Mouse (Mus musculus): Measurements from ENCODE around the gene Rhbdd3.
"Not testable (repeated sequence)": the region's sequence is repeated elsewhere in the genome, so short reads cannot be mapped to it uniquely, and the experiment has no call there.

Rhbdd3 gene

DNA sequence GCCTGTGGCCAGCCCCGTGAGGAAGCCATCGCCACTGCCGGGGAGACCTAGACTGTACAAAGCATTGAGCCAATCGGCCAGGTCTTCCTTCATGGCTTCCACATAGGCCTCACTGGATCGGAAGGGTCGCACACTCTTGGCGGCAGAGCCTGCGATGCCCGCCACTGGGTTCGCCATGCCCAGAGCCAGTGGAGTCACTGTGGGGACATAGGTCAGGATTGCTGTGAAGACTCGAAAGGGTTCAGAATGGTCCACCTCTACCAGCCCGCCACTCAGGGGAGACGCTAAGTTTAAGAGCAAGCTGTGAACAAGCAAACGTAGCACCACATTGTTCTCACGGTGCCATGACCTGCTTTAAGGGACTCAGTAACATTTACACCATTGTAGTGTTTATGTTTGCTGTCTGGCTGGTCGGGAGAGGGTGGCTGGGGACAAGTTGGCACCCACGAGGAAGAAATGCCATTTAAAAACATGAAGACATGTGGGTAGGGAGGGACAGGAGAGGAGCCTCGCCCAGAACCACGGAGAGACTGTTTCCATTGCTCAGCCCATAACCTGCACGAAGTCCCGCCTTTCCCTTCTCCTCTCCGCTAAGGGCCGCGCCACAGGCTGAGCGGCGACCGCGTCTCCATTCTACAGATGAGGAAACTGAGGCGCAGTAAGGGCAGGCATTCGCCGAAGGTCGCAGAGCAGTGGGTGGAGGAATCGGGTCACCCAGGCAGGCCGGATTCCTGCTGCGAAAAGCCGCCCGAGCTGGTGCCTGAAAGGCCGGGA is 34.3 kb upstream of the Rhbdd3 start:
- intact Hi-C loops (cut with DNase I), result loop anchor here (2.0 kb wide), 1 partner anchor 50 kb away; no protein-coding TSS in a partner anchor

GRCm38 (mm10) chr11:5065056-5065821 is 33.5 kb upstream of the Rhbdd3 start, which contains the start of gene Gas2l1:
Gene Gas2l1, minus strand, starts transcription at chr11:5065327.
- intact Hi-C loops (cut with DNase I), result loop anchor here (2.0 kb wide), 1 partner anchor 50 kb away; no protein-coding TSS in a partner anchor

- intact Hi-C loops (cut with DNase I), result no loop called here
Observed at GRCm38 (mm10) chr11:5067063-5067462, 31.7 kb upstream of the Rhbdd3 start.

- intact Hi-C loops (cut with DNase I), result no loop called here
Observed at GRCm38 (mm10) chr11:5068126-5068971, 30.4 kb upstream of the Rhbdd3 start.

DNA sequence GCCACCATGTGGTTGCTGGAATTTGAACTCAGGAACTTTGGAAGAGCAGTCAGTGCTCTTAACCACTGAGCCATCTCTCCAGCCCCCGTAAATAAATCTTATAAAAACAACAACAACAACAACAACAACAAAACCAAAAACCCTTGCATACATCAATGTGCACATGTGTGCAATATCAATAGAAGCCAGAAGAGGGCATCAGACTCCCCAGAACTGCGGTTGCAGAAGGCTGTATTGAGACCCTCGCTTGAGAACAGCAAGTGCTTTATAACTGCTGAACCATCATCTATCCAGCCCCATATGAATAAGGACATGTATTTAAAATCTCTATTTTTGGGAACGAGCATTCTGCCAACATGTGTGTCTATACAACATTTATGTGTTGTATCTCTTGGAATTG is 23.8 kb upstream of the Rhbdd3 start:
- intact Hi-C loops (cut with DNase I), result no loop called here

DNA sequence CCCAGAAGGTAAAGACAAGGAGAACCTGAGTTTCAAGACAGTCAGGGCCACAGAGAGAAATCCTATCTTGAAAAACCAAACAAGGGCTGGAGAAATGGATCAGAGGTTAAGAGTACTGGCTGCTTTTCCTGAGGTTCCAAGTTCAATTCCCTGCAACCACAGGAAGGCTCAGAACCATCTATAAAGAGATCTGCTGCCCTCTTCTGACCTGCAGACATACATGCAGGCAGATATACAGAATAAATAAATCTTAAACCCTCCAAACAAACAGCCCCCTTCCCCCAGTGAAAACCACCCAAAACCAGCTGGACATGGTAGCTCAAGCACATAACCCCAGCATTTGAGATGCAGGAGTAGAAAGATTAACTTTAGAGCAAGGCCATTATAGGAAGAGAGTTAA is 23.0 kb upstream of the Rhbdd3 start:
- intact Hi-C loops (cut with DNase I), result no loop called here

DNA sequence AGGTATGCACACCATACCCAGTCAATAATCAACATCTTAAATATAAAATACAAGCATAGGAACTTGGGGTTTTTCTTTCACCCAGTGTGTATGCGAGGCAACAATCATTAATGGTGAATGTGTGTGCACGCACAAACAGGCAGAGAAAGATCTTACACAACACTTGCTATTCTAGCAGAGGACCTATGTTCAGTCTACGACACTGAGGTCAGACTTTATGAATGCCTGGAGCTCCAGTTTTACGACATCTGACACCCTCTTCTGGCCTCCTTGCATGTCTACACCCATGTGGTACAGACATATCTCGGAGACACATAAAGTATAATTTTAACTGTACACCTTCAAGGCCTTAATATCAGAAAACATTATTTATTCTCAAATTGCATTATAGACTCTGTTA is 21.9 kb upstream of the Rhbdd3 start:
- intact Hi-C loops (cut with DNase I), result not testable (repeated sequence)

- intact Hi-C loops (cut with DNase I), result no loop called here
Observed at GRCm38 (mm10) chr11:5089147-5089546, 9.6 kb upstream of the Rhbdd3 start.

DNA sequence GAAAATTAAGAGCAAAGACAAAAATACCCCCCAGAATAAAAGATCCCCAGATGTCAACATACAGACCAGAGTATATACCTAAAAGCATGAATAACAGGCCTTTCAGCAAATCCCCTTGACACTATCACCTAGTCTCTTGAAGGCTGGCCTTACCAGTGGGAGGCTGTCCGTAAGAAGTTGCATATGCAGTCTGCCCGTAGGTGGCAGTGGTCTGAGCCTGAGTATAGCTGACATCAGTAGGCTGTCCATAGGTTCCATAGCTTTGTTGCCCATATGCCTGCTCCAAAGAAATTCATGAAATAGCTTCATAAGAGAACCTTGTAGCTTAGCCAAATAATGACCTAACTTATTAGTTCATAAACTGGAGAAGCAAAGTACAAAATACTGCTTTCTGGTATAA is 7.0 kb upstream of the Rhbdd3 start:
- intact Hi-C loops (cut with DNase I), result no loop called here

- intact Hi-C loops (cut with DNase I), result no loop called here
Observed at GRCm38 (mm10) chr11:5095877-5096276, 2.8 kb upstream of the Rhbdd3 start.

DNA sequence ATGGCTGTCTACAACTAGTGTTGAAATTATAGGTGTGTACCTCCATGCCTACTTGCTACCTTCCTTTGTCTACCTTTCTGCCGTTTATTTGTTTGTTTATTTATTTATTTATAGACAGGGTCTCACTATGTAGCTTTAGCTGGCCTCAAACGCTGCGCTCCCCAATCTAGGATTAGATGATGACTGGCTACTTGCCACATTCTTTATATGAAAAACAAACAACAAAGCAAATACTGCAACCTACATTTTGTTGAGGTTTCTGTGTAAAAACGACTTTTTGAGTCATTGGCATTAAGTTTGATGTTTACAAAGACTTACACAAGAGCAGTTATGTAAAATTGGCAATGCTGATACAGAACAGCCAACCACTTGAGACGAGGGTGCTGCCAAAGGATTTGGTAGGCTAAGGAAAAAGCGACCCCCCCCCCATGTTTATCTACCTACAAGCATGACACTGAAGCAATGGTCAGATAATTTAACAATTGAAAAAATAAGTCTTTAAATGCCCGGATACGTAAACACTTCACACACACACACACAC is 2.2 kb upstream of the Rhbdd3 start:
- intact Hi-C loops (cut with DNase I), result no loop called here

- intact Hi-C loops (cut with DNase I), result no loop called here
Observed at GRCm38 (mm10) chr11:5098035-5098735, 541 bp upstream of the Rhbdd3 start.

DNA sequence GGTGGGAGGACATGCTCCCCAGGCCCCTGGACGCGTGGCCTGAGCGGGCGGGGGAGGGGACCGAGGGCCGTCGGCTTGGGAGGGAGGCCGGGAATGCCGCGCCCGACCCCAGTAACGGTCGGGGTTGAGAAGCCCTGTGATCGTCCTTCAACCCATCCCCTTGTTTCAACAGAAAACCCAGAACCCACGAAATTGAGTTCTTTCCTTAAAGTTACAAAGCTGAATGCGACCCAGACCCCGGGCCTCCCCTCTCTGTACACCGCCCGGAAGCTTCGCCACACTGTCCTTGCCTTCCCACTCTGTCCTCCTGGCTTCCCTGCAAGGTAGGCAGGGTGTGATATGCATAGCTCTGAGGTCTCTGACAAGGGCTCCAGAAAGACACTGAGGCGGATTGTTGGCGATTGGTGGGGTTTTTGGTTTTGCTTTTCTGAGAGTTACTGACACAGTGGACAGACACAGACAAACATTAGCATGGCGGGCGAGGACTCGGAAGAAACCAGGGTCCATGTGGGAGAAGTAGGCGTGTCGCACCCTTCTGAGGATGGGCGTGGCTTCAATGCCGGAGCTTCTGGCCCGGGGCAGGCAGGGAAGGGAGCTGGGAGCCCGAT is 954 bp downstream of the Rhbdd3 start:
- intact Hi-C loops (cut with DNase I), result no loop called here

DNA sequence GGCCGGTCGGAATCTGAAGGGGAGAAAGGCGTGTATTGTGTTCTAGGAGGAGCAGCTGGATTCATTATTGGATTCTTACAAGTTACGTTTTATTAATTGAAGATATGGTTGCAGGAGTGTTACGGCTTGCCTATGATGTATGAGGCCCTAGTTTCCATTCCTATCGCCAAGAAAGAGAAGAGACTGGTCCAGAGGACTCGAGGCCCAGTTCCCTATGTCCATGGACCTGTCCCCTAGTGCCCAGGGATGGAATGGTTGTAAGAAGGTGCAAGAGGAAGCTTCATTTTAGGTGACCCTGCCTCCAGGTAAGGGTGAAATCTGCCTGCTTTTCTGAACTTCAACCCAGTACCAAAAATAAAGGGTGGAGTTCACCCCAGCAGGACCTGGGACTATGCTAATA is 1.6 kb downstream of the Rhbdd3 start:
- intact Hi-C loops (cut with DNase I), result no loop called here

DNA sequence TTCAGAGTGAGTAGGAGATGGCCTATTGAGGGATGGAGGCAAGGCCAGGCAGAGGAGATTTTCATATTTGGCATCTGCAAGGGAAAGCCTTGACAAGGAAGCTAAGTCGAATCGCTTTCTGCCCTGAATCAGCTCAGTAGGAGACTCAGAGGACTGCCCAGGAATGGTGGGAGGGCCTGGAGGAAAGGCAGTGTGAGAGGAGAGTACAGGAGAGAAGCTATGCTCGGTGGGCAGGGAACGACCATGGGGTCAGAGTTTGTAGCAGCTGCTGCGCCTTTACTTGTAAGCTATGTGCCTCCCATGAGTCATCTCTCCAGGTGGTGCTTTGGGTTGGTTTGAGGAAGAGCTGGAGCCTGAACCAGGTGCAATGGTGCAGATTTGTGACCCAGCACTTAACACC is 2.1 kb downstream of the Rhbdd3 start:
- intact Hi-C loops (cut with DNase I), result no loop called here

DNA sequence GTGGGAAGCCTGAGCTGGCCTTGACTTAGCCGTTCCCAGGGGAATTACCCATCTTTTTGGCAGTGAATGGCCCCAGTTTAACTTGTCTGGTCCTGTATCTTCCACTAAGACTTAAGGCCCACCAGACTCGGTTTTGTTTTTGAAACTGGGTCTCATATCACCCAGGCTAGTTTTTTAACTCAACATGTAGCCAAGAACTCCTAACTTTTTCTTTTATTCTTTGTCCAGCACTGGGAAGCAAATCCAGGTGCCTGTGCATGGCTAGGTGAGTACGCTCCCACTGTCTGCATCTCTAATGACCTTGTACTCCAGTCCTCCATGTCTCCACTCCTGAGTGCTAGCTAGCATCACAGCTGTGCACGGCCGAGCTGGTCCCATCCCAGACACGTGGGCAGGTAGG is 2.9 kb downstream of the Rhbdd3 start:
- intact Hi-C loops (cut with DNase I), result no loop called here

DNA sequence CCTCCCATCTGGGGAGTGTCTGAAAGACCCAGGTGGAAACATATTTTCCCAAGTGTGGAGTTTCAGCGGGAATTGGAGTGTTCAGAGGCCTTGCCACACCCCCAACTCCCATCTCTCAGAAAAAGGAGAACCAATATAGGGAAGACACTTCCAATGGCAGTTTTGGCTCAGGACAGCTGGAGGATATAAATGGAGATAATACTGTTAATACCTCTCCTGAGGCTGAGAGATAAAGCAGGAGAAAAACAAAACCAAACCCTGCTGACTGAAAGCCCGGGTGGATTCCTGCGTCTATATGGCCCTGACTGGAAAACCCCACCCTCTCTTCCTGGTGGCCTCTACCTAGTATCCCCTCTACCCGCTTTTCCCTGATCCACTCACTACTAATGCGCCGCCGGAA is 3.7 kb downstream of the Rhbdd3 start:
- intact Hi-C loops (cut with DNase I), result no loop called here

DNA sequence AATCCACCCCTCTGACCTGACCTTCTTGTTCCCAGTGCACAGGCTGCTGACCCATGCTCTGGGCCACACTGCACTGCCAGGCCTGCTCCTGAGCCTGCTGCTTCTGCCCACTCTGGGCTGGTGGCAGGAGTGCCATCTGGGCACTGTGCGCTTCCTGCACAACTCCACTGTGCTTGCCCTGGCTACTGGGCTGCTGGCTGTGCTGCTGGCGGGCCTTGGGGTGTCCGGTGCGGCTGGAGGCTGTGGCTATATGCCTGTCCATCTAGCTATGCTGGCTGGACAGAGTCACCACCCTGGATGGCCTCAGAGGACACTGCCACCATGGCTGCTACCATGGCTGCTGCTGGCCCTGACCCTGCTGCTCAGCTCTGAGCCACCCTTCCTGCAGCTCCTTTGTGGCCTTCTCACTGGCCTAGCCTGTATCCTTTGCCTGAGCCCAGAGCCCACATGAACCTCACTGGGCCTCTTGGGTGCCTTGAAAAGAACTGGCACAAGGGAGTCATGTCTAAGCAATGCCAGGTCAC is 5.3 kb downstream of the Rhbdd3 start:
- intact Hi-C loops (cut with DNase I), result no loop called here

DNA sequence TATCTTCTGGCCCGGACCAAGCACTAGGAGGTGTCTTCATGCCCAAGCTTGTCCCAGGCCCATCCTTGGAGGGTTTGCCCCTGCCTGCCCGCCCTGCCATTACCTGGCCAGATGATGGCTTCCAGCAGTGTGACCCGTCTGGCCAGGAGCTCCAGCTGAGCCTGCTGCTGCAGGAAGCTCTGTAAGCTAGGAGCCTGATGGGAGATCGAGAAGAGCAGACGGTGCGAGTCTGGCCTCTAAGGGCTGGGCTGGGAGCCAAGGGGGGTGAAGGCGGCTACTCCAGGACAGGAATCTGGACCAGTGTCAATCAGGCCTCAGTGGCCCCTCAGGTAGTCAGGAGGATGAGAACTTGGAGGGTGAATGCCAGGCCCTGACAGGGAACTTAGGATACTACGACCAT is 10.7 kb downstream of the Rhbdd3 start:
- intact Hi-C loops (cut with DNase I), result no loop called here

- intact Hi-C loops (cut with DNase I), result loop anchor here (10.0 kb wide), 1 partner anchor 361 kb away; no protein-coding TSS in a partner anchor
Observed at GRCm38 (mm10) chr11:5113645-5114044, 14.9 kb downstream of the Rhbdd3 start.

Data from adrenal gland (tissue).